Mouse (Mus musculus) neural tube, embryonic 15.5 days (tissue): ENCODE results near the gene Larp4b. TPM values are rescaled to one million over a fixed set of nuclear protein-coding genes. Genes with fewer than 3 reads are reported as not detected.

Source experiments
- ATAC-seq: fragments of 200-750 bp; cut with Nextera tagmentation; 2 replicates; pipeline ENCODE4 v1.8.0; 2017; ENCODE audit warnings: mild to moderate bottlenecking, moderate TSS enrichment, moderate library complexity; ENCODE audit not compliant: low FRiP score
- H3K27ac ChIP-seq: fragments of 300-500 bp; sonication (generic); replicated peaks from 2 replicates; pipeline ENCODE4 v1.5.1; 2015; ENCODE audit warnings: mild to moderate bottlenecking, inconsistent platforms
- H3K27me3 ChIP-seq: fragments of 300-500 bp; sonication (generic); replicated peaks from 2 replicates; pipeline ENCODE4 v1.6.1; 2015; ENCODE audit warnings: inconsistent platforms
- H3K36me3 ChIP-seq: fragments of 300-500 bp; sonication (generic); 2 replicates; pipeline ENCODE4 v1.6.1; 2015; ENCODE audit warnings: inconsistent platforms
- H3K4me1 ChIP-seq: fragments of 300-500 bp; sonication (generic); 2 replicates; pipeline ENCODE4 v1.6.1; 2015; ENCODE audit warnings: inconsistent platforms
- H3K4me2 ChIP-seq: fragments of 300-500 bp; sonication (generic); 2 replicates; pipeline ENCODE4 v1.6.1; 2015; ENCODE audit warnings: inconsistent platforms, mild to moderate bottlenecking, moderate library complexity
- H3K4me3 ChIP-seq: fragments of 300-500 bp; sonication (generic); replicated peaks from 2 replicates; pipeline ENCODE4 v1.5.1; 2015; ENCODE audit warnings: mild to moderate bottlenecking, inconsistent platforms
- H3K9ac ChIP-seq: fragments of 300-500 bp; sonication (generic); replicated peaks from 2 replicates; pipeline ENCODE4 v1.6.1; 2015; ENCODE audit warnings: mild to moderate bottlenecking, inconsistent platforms
- H3K9me3 ChIP-seq: fragments of 300-500 bp; sonication (generic); replicated peaks from 2 replicates; pipeline ENCODE4 v1.6.1; 2016; ENCODE audit warnings: inconsistent platforms
- WGBS: fragments of 180-500 bp; shearing (Covaris S2); methylation state at CpG from one replicate; pipeline ENCODE4 v1.1.7; 2015; ENCODE audit warnings: mixed read lengths; 5-methylcytosine and 5-hydroxymethylcytosine counted together
- polyA plus RNA-seq: library from polyadenylated mRNA; unstranded; fragments of >200 nt; fragmentation: Nextera tagmentation; extraction: Ambion mirVana; gene quantifications from 2 replicates; pipeline ENCODE4 v1.2.1, GENCODE M21; 2015

Gene Larp4b
- polyA plus RNA-seq, 1 experiment from 2014 or later = 32.7 TPM

- H3K9me3 ChIP-seq = no peaks in the 10 kb centered on the region
- no peak overlapping the region for H3K27ac ChIP-seq
- no peak overlapping the region for H3K4me2 ChIP-seq
- no peaks in the 10 kb centered on the region for H3K4me1 ChIP-seq
- WGBS = 90% methylated on average over 6 of the region's 6 CpGs
- peaks cover 36% of the 10 kb centered on the region for H3K36me3 ChIP-seq
- H3K27me3 ChIP-seq = no peaks in the 10 kb centered on the region
- H3K4me3 ChIP-seq = no peak overlapping the region
- H3K9ac ChIP-seq = no peak overlapping the region
- ATAC-seq = no peak
Observed at GRCm38 (mm10) chr13:9128707-9129314, 35.1 kb downstream of the Larp4b start.

GRCm38 (mm10) chr13:9134421-9134820, 40.7 kb downstream of the Larp4b start:
- ATAC-seq = no peak
- Histone ChIP-seq H3K27ac (no peak overlapping the region), H3K36me3 (peaks cover 27% of the 10 kb centered on the region), H3K4me2 (no peak overlapping the region), H3K9ac (no peak overlapping the region), H3K4me1 (no peaks in the 10 kb centered on the region), H3K4me3 (no peak overlapping the region), H3K9me3 (no peaks in the 10 kb centered on the region), H3K27me3 (no peaks in the 10 kb centered on the region)
- 84% methylated on average over 2 of the region's 2 CpGs for WGBS

GRCm38 (mm10) chr13:9136088-9136487, 42.4 kb downstream of the Larp4b start:
- Histone ChIP-seq H3K4me1 (no peaks in the 10 kb centered on the region), H3K27ac (no peak overlapping the region), H3K4me3 (no peak overlapping the region), H3K4me2 (no peak overlapping the region), H3K36me3 (peaks cover 35% of the 10 kb centered on the region), H3K9me3 (no peaks in the 10 kb centered on the region), H3K27me3 (no peaks in the 10 kb centered on the region), H3K9ac (no peak overlapping the region)
- 88% methylated on average over 6 of the region's 6 CpGs for WGBS
- no peak for ATAC-seq

DNA sequence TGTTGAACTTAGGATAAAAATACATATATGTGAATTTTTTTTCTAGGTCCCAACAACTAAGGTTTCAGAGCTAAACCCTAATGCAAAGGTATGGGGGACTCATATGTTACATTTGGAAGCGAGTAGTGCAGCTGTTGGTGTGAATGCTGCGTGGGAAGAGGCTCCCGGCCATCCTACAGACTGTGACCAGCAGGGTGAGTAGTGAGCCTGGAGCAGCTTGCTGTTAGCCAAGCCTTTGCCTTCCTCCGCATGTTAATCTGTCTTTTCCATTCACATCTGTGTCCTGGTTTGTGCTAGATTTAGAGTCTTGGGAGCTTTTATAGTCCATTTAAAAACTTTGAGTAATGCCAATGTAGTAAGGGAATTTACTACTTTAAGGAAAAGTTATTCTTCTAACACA, 43.1 kb downstream of the Larp4b start:
- Histone ChIP-seq H3K4me1 (no peaks in the 10 kb centered on the region), H3K9me3 (no peaks in the 10 kb centered on the region), H3K9ac (no peak overlapping the region), H3K4me3 (no peak overlapping the region), H3K36me3 (peaks cover 40% of the 10 kb centered on the region), H3K4me2 (no peak overlapping the region), H3K27ac (no peak overlapping the region), H3K27me3 (no peaks in the 10 kb centered on the region)
- no peak for ATAC-seq
- 72% methylated on average over 4 of the region's 4 CpGs for WGBS

DNA sequence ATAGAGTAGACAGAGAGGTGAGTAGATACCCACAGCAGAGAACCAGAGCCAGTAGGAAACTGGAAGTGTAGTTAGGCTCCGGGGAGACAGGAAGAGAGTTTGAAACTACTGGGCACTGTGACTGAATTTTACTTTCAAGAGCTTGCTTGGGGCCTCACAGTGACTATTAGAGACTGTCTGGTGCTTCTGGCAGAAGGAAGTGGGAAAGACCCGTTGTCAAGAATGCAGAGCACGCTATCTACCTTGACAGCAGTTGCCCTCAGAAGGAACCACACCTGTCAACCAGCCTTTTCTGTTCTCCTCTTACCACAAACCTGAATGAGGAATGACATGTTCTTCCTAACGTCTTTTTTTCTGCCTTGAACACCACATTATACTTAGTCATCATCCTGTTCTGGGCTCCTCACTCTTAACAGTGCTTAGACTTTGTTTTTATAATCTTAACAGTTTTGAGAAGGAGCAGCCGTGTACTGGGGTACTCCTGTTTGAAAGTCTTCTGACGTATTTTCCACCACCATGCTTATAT, 45.8 kb downstream of the Larp4b start:
- Histone ChIP-seq H3K4me1 (no peaks in the 10 kb centered on the region), H3K4me3 (no peak overlapping the region), H3K36me3 (peaks cover 58% of the 10 kb centered on the region), H3K4me2 (no peak overlapping the region), H3K9ac (no peak overlapping the region), H3K9me3 (no peaks in the 10 kb centered on the region), H3K27me3 (no peaks in the 10 kb centered on the region), H3K27ac (no peak overlapping the region)
- no peak for ATAC-seq
- 86% methylated on average over 6 of the region's 6 CpGs for WGBS

- no peak for ATAC-seq
- peaks cover 58% of the 10 kb centered on the region for H3K36me3 ChIP-seq
Observed at GRCm38 (mm10) chr13:9140204-9140603, 46.5 kb downstream of the Larp4b start.

GRCm38 (mm10) chr13:9142371-9142770, 48.7 kb downstream of the Larp4b start:
- no peak overlapping the region for H3K4me3 ChIP-seq
- WGBS = 21% methylated on average over 2 of the region's 2 CpGs
- ATAC-seq = no peak
- H3K27ac ChIP-seq = no peak overlapping the region
- no peaks in the 10 kb centered on the region for H3K4me1 ChIP-seq
- H3K4me2 ChIP-seq = no peak overlapping the region
- no peak overlapping the region for H3K9ac ChIP-seq
- no peaks in the 10 kb centered on the region for H3K27me3 ChIP-seq
- peaks cover 63% of the 10 kb centered on the region for H3K36me3 ChIP-seq
- H3K9me3 ChIP-seq = no peaks in the 10 kb centered on the region

More at GRCm38 (mm10) chr13:9140204-9140603, 46.5 kb downstream of the Larp4b start:
- Histone ChIP-seq H3K27ac (no peak overlapping the region), H3K4me2 (no peak overlapping the region), H3K27me3 (no peaks in the 10 kb centered on the region), H3K9ac (no peak overlapping the region), H3K4me3 (no peak overlapping the region), H3K4me1 (no peaks in the 10 kb centered on the region), H3K9me3 (no peaks in the 10 kb centered on the region)
- 87% methylated on average over 10 of the region's 10 CpGs for WGBS

DNA sequence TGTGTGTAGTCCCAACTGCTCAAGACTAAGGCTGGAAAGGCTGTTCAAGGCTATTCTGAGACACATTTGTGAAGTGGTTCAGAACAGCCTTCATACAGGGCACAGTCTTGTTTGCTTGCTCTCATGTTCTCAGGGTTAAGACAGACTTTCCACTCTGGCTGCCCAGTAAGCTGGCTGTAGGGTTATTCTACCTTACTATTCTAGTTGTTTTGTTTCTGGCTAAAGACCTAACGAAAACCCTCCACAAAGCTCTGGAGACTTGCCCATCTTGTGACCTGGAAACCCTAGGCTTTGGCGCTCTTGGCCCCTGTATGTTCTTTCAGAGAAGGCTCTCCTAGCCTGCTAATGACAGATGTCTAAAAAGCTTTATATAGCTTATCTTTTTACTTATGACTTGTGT, 55.1 kb downstream of the Larp4b start:
- Histone ChIP-seq H3K4me2 (no peak overlapping the region), H3K4me3 (no peak overlapping the region), H3K4me1 (no peaks in the 10 kb centered on the region), H3K9me3 (no peaks in the 10 kb centered on the region), H3K36me3 (peaks cover 45% of the 10 kb centered on the region), H3K27ac (no peak overlapping the region), H3K9ac (no peak overlapping the region), H3K27me3 (no peaks in the 10 kb centered on the region)
- ATAC-seq = no peak
- WGBS = 89% methylated on average over 2 of the region's 2 CpGs

- ATAC-seq = no peak
- WGBS = 49% methylated on average over 7 of the region's 7 CpGs
- peaks cover 47% of the 10 kb centered on the region for H3K36me3 ChIP-seq
Observed at GRCm38 (mm10) chr13:9149473-9150217, 56.0 kb downstream of the Larp4b start.

GRCm38 (mm10) chr13:9151100-9151499, 57.4 kb downstream of the Larp4b start:
- no peaks in the 10 kb centered on the region for H3K4me1 ChIP-seq
- WGBS = 68% methylated on average over 6 of the region's 6 CpGs
- ATAC-seq = no peak
- no peaks in the 10 kb centered on the region for H3K9me3 ChIP-seq
- no peak overlapping the region for H3K27ac ChIP-seq
- H3K4me2 ChIP-seq = no peak overlapping the region
- peaks cover 56% of the 10 kb centered on the region for H3K36me3 ChIP-seq
- H3K4me3 ChIP-seq = no peak overlapping the region
- no peaks in the 10 kb centered on the region for H3K27me3 ChIP-seq
- no peak overlapping the region for H3K9ac ChIP-seq

More at GRCm38 (mm10) chr13:9149473-9150217, 56.0 kb downstream of the Larp4b start:
- no peaks in the 10 kb centered on the region for H3K4me1 ChIP-seq
- H3K27ac ChIP-seq = no peak overlapping the region
- no peaks in the 10 kb centered on the region for H3K9me3 ChIP-seq
- H3K4me2 ChIP-seq = no peak overlapping the region
- no peaks in the 10 kb centered on the region for H3K27me3 ChIP-seq
- no peak overlapping the region for H3K9ac ChIP-seq
- H3K4me3 ChIP-seq = no peak overlapping the region

- Histone ChIP-seq H3K4me3 (no peak overlapping the region), H3K27me3 (no peaks in the 10 kb centered on the region), H3K36me3 (peaks cover 59% of the 10 kb centered on the region), H3K4me2 (no peak overlapping the region), H3K27ac (no peak overlapping the region), H3K9ac (no peak overlapping the region), H3K4me1 (no peaks in the 10 kb centered on the region), H3K9me3 (no peaks in the 10 kb centered on the region)
- 98% methylated on average over 4 of the region's 4 CpGs for WGBS
- no peak for ATAC-seq
Observed at GRCm38 (mm10) chr13:9151619-9152018, 57.9 kb downstream of the Larp4b start.

DNA sequence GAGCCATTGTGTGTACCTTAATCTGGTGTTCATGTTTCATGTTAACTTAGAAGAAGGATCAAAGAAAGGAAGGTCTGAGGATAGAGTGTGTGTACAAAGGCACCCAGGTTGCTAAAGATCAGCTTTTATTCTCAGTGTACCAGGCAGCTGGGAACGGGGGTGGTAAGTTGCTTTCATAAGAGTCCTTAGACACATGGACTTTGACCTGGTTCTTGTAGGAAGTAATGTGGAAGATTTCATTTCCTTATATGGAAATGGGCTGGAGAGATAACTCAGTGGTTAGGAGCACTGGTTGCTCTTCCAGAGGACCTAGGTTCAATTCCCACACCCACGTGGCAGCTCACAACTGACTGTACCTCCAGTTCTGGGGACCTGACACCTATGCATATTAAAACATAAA, 58.6 kb downstream of the Larp4b start:
- Histone ChIP-seq H3K27ac (no peak overlapping the region), H3K36me3 (peaks cover 59% of the 10 kb centered on the region), H3K9me3 (no peaks in the 10 kb centered on the region), H3K9ac (no peak overlapping the region), H3K4me2 (no peak overlapping the region), H3K4me3 (no peak overlapping the region), H3K4me1 (no peaks in the 10 kb centered on the region), H3K27me3 (no peaks in the 10 kb centered on the region)
- no peak for ATAC-seq
- WGBS = 96% methylated on average over 2 of the region's 2 CpGs
